Mouse (Mus musculus): ENCODE results near the gene Naa80. TPM values are rescaled to one million over a fixed set of nuclear protein-coding genes. Genes with fewer than 3 reads are reported as not detected.

Gene Naa80
- polyA plus RNA-seq, 1 experiment from 2014 or later: 14.5 TPM

GRCm38 (mm10) chr9:107605041-107605661 lies 26.5 kb downstream of the Naa80 start:
- WGBS: 43% methylated on average over 23 of the region's 23 CpGs

DNA sequence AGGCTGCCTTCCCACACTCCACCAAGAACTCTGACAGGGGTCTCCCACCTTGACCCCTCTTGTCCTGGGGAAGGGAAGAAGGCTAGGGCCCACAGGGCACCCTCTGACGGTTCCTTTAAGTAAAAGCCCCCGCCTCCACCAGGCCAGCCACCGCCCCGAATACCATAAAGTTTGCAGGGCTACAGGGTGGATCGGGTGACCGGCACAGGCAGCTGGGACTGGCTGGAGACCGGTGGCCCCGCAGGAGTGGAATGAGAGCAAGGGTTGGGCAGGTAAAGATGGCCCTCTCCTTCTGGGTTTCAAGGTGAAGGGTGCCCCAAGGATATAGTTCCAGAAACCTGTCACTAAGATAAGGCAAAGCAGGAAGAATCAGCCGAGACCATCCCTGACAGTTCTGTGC lies 27.9 kb downstream of the Naa80 start:
- Histone ChIP-seq H3K4me2 (no peak overlapping the region), H3K27ac (no peak overlapping the region), H3K9ac (peak overlapping the region; percentile 10; the same call in 1 of the 2 replicates), H3K4me3 (no peak overlapping the region), H3K27me3 (no peaks in the 10 kb centered on the region), H3K4me1 (peaks cover 68% of the 10 kb centered on the region), H3K9me3 (replicated peaks) (no peaks in the 10 kb centered on the region), H3K36me3 (ENCODE audit: poor library complexity, severe bottlenecking) (no peaks in the 10 kb centered on the region)
- 26% methylated on average over 9 of the region's 9 CpGs for WGBS
- no peak for ATAC-seq

More at GRCm38 (mm10) chr9:107605041-107605661, 26.5 kb downstream of the Naa80 start:
- Histone ChIP-seq H3K4me3 (no peak overlapping the region), H3K9ac (peak overlapping the region; percentile 37; the same call in 1 of the 2 replicates), H3K27me3 (no peaks in the 10 kb centered on the region), H3K36me3 (ENCODE audit: poor library complexity, severe bottlenecking) (no peaks in the 10 kb centered on the region), H3K9me3 (replicated peaks) (no peaks in the 10 kb centered on the region), H3K27ac (no peak overlapping the region), H3K4me1 (peaks cover 63% of the 10 kb centered on the region), H3K4me2 (0 out of 2 replicates have a peak overlapping the region, but pooled peaks have one; percentile 10)
- ATAC-seq: no peak

- Histone ChIP-seq H3K27me3 (no peaks in the 10 kb centered on the region), H3K9me3 (replicated peaks) (no peaks in the 10 kb centered on the region), H3K4me1 (peaks cover 72% of the 10 kb centered on the region), H3K4me3 (no peak overlapping the region), H3K36me3 (ENCODE audit: poor library complexity, severe bottlenecking) (no peaks in the 10 kb centered on the region), H3K27ac (no peak overlapping the region), H3K9ac (peak overlapping the region; percentile 10; the same call in 1 of the 2 replicates), H3K4me2 (no peak overlapping the region)
- WGBS: 59% methylated on average over 2 of the region's 2 CpGs
- ATAC-seq: no peak
Observed at GRCm38 (mm10) chr9:107607036-107607435, 28.3 kb downstream of the Naa80 start.

DNA sequence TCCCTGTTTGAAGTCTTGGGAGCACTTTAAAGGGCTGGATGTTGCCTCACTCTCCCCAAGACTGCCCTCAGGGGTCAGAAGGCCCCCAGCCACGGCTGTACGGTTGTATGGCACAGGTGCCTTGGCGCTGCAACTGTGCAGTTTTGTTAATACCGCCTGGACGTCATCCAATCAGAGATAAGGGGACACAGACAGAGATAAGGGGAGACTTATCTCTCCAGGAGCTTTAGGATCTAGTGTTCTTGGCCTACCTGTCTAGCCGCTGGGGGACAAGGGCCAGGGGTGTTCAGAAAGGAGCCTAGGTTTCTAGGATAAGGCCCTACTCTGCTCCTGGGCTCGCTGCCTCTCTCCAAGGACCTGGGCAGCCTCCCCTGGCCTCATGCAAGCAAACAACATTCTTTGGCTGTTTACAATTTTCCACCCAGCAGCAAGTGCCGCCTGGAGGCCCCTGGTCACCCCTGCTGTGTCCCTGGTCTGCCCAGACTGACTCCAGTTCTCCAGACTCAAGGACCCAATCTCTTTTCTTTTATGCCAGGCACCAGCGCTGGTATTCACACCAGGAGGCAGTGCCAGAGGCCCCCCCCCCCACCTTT lies 29.1 kb downstream of the Naa80 start:
- no peak for ATAC-seq
- Histone ChIP-seq H3K4me1 (peaks cover 69% of the 10 kb centered on the region), H3K4me3 (no peak overlapping the region)

DNA sequence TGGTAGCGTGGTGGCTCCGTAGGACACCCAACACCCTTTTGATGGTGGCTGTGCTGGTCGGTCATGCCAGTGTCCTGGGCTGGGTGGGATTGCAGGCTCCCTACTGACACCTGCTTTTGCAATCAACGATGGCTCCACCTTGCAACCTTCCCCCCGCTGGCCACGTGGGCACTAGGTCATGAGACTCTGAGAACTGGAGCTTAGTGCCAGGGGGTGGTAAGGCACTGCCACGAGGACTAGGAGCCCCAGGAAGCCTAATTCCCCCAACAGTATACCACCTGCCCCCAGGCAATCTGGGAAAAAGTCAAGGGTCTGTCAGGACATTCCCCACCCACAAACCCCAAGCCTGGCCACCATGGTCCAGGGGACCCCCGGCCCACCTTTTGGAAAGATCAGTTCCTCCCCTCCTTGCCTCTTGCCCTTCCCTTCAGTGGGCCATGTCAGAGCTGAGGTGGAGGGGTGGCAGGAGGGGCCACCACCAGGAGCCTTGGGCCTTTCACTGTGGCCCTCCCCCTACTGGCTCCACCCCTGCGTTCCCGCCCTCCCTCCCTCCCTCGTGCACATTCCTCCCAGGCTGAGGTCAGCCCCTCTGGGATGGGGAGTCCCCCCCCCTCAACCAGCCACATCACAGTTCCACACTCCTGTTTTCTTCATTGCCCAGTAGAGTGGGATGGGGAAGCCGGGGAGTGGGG lies 30.2 kb downstream of the Naa80 start, which contains the start of gene Sema3b:
Sema3b (minus strand) TSS at position 489 of the 692 bp plus-strand sequence.
- 0 out of 2 replicates have a peak within 1 kb of the TSS, but pooled peaks have one; percentile 12 for H3K9ac ChIP-seq
- H3K9me3 ChIP-seq (replicated peaks): no peaks in the 10 kb centered on the region
- peaks cover 4% of the 10 kb centered on the region for H3K36me3 ChIP-seq (ENCODE audit: poor library complexity, severe bottlenecking)
- H3K4me3 ChIP-seq: no peak within 1 kb of the TSS
- peaks cover 73% of the 10 kb centered on the region for H3K4me1 ChIP-seq
- H3K4me2 ChIP-seq: no peak within 1 kb of the TSS
- H3K27ac ChIP-seq: 0 out of 2 replicates have a peak within 1 kb of the TSS, but pooled peaks have one; percentile 5
- ATAC-seq: no peak
- WGBS: 43% methylated on average over 12 of the region's 12 CpGs
- H3K27me3 ChIP-seq: no peaks in the 10 kb centered on the region

More for the DNA sequence above, 29.1 kb downstream of the Naa80 start:
- 57% methylated on average over 9 of the region's 9 CpGs for WGBS
- no peaks in the 10 kb centered on the region for H3K9me3 ChIP-seq (replicated peaks)
- H3K27ac ChIP-seq: no peak overlapping the region
- 0 out of 2 replicates have a peak overlapping the region, but pooled peaks have one; percentile 10 for H3K9ac ChIP-seq
- no peak overlapping the region for H3K4me2 ChIP-seq
- H3K27me3 ChIP-seq: no peaks in the 10 kb centered on the region
- no peaks in the 10 kb centered on the region for H3K36me3 ChIP-seq (ENCODE audit: poor library complexity, severe bottlenecking)

- 0 out of 2 replicates have a peak overlapping the region, but pooled peaks have one; percentile 5 for H3K27ac ChIP-seq
- ATAC-seq: no peak
- H3K36me3 ChIP-seq (ENCODE audit: poor library complexity, severe bottlenecking): peaks cover 10% of the 10 kb centered on the region
- H3K4me1 ChIP-seq: peaks cover 67% of the 10 kb centered on the region
- no peak overlapping the region for H3K4me3 ChIP-seq
- WGBS: 63% methylated on average over 4 of the region's 4 CpGs
- no peak overlapping the region for H3K4me2 ChIP-seq
- no peak overlapping the region for H3K9ac ChIP-seq
- H3K27me3 ChIP-seq: no peaks in the 10 kb centered on the region
- no peaks in the 10 kb centered on the region for H3K9me3 ChIP-seq (replicated peaks)
Observed at GRCm38 (mm10) chr9:107609433-107609830, 30.7 kb downstream of the Naa80 start.

- no peaks in the 10 kb centered on the region for H3K27me3 ChIP-seq
- WGBS: 65% methylated on average over 6 of the region's 6 CpGs
- H3K4me3 ChIP-seq: peak overlapping the region; percentile 28; the same call in 1 of the 2 replicates
- H3K4me2 ChIP-seq: peak overlapping the region; percentile 64
- ATAC-seq: no peak; the same call in 1 of the 2 replicates
- peaks cover 48% of the 10 kb centered on the region for H3K4me1 ChIP-seq
- H3K9ac ChIP-seq: peak overlapping the region; percentile 75
- H3K36me3 ChIP-seq (ENCODE audit: poor library complexity, severe bottlenecking): peaks cover 31% of the 10 kb centered on the region
- H3K9me3 ChIP-seq (replicated peaks): no peaks in the 10 kb centered on the region
- H3K27ac ChIP-seq: peak overlapping the region; percentile 98
Observed at GRCm38 (mm10) chr9:107611456-107612190, 32.9 kb downstream of the Naa80 start.

DNA sequence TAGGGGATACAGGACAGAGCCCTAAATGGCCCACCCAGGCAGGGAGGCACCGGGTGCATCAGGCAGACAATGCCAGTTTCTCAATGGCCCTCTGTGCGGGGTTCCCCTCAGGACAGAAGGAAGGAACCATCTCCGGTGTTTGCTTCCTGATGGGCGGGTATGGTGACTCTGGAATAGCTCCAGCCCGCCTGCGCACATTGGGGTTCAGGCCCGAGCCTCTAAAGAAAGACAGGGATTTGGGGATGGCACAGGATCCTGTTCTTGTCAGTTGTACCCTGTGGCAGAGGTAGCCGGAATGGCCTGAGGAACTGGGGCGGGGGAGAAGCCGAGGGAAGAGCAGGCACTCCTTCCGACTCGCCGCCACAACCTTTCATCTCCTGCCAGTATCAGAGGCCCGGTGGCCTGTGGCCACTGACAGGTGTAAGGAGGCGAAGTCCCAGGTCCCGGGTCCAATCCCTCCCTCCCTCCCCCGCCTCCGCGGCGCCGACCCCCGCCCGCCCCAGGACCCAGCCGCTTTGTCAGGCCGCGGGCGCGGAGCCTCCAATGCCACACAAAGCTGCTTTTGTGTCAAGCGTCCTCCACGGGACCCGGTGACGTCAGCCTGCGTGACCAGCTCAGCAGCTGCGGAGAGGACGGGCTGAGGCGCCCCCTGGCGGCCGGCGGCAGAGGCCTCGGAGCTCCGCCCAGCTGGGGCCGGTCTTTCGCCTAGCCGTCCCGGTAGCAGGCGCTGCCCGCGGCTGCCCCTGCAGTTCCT lies 33.7 kb downstream of the Naa80 start:
- H3K4me1 ChIP-seq: peaks cover 41% of the 10 kb centered on the region
- H3K36me3 ChIP-seq (ENCODE audit: poor library complexity, severe bottlenecking): peaks cover 37% of the 10 kb centered on the region
- H3K9ac ChIP-seq: peak overlapping the region; percentile 75
- no peaks in the 10 kb centered on the region for H3K27me3 ChIP-seq
- no peaks in the 10 kb centered on the region for H3K9me3 ChIP-seq (replicated peaks)
- H3K4me3 ChIP-seq: peak overlapping the region; percentile 28
- H3K27ac ChIP-seq: peak overlapping the region; percentile 98
- peak overlapping the region; percentile 64 for H3K4me2 ChIP-seq
- 1% methylated on average over 47 of the region's 48 CpGs for WGBS
- ATAC-seq: peak; percentile 95

DNA sequence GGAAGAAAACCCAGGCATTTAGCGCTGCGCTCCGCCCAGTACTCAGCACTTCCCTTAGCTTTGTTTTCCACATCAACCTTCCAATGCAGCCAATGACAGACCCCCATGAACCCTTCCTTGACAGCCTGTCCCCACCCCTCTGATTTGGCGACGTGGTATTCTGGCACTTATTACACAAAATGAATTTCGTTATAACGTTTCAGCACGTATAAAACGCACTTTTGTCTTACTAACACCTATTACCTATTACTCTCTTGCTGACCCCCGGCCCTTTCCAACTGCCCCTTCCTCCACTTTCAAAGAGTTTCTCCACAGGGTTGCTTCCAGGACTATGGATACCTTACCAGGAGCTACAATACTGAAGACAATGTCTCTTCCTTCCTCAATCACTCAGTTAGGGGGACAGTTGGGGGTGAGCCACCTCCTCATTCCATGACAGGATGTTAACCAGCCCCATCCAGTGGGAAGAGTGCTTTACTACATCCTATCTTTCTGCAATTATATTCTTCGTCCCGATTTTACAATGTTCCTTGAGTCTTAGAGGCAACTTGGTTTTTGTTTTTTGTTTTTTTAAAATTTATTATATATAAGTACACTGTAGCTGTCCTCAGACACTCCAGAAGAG lies 34.4 kb downstream of the Naa80 start:
- peak overlapping the region; percentile 64 for H3K4me2 ChIP-seq
- peak overlapping the region; percentile 98 for H3K27ac ChIP-seq
- H3K36me3 ChIP-seq (ENCODE audit: poor library complexity, severe bottlenecking): peaks cover 44% of the 10 kb centered on the region
- peak overlapping the region; percentile 75 for H3K9ac ChIP-seq
- peak; percentile 34; the same call in 1 of the 2 replicates for ATAC-seq
- WGBS: 12% methylated on average over 12 of the region's 12 CpGs
- no peaks in the 10 kb centered on the region for H3K9me3 ChIP-seq (replicated peaks)
- H3K4me3 ChIP-seq: peak overlapping the region; percentile 28
- H3K27me3 ChIP-seq: no peaks in the 10 kb centered on the region
- H3K4me1 ChIP-seq: peaks cover 34% of the 10 kb centered on the region

GRCm38 (mm10) chr9:107615035-107615434 lies 36.3 kb downstream of the Naa80 start:
- Histone ChIP-seq H3K9ac (no peak overlapping the region), H3K27me3 (no peaks in the 10 kb centered on the region), H3K36me3 (ENCODE audit: poor library complexity, severe bottlenecking) (peaks cover 64% of the 10 kb centered on the region), H3K27ac (0 out of 2 replicates have a peak overlapping the region, but pooled peaks have one; percentile 7), H3K9me3 (replicated peaks) (no peaks in the 10 kb centered on the region), H3K4me2 (no peak overlapping the region), H3K4me1 (peaks cover 36% of the 10 kb centered on the region), H3K4me3 (no peak overlapping the region)
- 76% methylated on average over 4 of the region's 4 CpGs for WGBS
- no peak for ATAC-seq
